Mouse (Mus musculus): ENCODE measurements at regions not wholly inside any gene's neighbourhood (a gene's known extent, or its start where the extent isn't known, plus 50 kb on each side); places are given as distances from the start of the nearest gene placed in this dataset.

GRCm38 (mm10) chr12:16218906-16219305 lies 391.9 kb downstream of the Lpin1 start:
- TF ChIP-seq CTCF (IDR thresholded peaks at IDR 0.05; ENCODE audit: borderline replicate concordance, insufficient read depth, low read length) = no peak
- no peak for TF ChIP-seq POLR2A (IDR thresholded peaks at IDR 0.05; ENCODE audit: low read depth, low read length)
